Mouse (Mus musculus) regulatory T cell (primary cell): Measurements from ENCODE around the gene Ptprn.

ENCODE experiments used
- in situ Hi-C: fragments of 300-600 bp; cut with MboI, MseI; formaldehyde crosslinking; loops from one replicate; pipeline ENCODE4 v1.15.1; 2025; ENCODE audit warnings: high pct_unique_total_duplicates

The Ptprn gene

DNA sequence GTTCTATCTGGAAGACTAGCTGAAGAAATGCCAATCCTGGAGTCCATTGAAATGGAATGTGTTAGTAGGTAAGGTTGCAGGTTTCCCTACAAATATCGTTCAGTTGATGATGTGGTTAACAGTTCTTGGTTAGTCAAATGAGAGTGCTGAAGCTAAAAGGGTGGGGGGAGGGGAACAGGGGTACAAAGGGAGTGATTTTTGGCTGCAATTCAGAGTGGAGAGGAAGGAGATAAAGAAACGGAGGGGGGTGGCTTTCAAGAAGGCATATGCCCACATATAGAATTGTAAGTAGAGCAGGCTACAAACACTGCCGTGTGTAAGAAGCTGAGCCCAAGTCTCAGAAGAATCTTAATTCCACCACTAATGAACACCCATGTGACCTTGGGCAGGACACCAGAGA is 38.8 kb downstream of the Ptprn start:
- in situ Hi-C loops = no loop called here

DNA sequence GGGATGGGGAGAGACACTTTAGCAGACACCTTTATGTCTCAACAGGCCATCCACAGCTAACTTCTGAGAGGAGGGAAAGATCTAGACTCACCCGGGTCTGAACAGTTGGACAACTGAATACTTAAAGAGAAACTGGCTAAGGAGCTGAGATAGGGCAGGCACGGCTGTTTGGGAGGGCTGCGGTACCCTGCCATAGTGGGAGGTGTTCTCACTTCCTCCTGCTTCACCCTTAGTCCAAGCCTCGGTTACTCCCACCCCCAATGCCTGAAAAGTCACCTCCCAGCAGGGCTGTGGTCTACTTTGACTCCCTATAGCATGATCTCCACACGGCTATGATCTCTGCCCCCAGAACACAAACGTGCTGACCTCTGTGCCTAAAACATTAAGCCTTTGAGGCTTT is 40.8 kb downstream of the Ptprn start:
- in situ Hi-C loops = loop anchor here (25.0 kb wide), 1 partner anchor 936 kb away; the partner anchor contains the start of genes Aamp, Gpbar1 and Pnkd

DNA sequence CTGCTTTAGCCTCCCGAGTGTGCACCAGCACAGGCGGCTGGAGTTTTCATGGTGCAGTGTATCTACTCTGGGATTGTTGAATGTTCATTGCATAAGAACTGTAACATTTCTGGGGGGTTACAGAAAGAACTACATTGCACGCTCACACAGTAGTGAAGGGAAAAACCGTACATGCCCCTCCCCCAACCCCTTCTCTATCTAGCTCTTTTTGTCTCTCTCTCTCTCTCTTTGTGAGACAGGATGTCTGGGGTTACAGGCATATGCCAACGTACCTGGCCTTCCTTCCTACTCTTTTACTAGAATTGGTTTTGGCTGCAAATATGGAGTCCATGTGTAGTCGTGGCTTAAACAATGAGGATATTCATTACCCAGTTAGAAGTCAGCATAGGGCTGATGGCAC is 41.4 kb downstream of the Ptprn start:
- in situ Hi-C loops = loop anchor here (25.0 kb wide), 1 partner anchor 936 kb away; the partner anchor contains the start of genes Aamp, Gpbar1 and Pnkd

DNA sequence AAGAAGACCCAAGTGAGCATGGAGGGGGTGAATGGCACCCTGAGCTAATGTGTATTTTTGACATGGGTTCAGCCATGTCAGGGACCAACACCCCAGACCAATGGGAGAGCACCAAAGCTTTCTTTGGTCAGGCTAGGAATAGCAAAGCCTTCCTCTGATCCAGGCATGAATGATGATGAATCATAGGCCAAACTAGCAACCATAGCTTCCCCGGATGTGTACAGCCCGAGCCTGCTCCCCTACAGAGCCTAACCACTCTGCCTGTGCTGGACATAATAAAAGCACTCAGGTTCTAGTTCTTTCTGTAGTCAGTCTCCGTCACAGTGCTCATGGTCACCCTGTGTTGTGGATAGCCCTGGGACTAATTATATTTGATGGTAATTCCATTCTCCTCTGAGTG is 42.8 kb downstream of the Ptprn start:
- in situ Hi-C loops = loop anchor here (25.0 kb wide), 1 partner anchor 934 kb away; the partner anchor contains the start of genes Aamp, Gpbar1 and Pnkd

DNA sequence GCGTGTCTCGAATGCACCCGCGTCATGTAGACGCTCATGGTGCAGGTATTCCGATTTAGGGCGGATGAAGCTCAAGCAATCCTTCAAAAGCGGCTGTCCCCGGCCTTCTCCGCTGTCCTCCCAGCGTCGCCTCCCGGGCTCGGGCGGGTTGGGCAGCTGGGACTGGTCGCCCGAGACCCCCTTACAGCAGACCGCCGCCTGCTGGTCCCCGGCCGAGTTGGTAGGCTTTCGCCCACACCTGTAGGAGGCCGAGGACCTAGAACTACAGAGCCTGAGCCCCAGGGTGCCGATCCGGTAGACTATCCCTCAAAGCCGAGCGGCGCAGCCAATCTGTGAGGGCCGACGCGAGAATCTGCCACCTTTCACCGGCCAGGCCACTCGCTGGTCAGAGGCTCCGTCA is 44.8 kb downstream of the Ptprn start, which contains the start of gene Tuba4a:
Gene Tuba4a, minus strand, starts transcription at position 335 of the 400 bp plus-strand sequence.
- in situ Hi-C loops = loop anchor here (25.0 kb wide), 1 partner anchor 932 kb away; the partner anchor contains the start of genes Aamp, Gpbar1 and Pnkd

DNA sequence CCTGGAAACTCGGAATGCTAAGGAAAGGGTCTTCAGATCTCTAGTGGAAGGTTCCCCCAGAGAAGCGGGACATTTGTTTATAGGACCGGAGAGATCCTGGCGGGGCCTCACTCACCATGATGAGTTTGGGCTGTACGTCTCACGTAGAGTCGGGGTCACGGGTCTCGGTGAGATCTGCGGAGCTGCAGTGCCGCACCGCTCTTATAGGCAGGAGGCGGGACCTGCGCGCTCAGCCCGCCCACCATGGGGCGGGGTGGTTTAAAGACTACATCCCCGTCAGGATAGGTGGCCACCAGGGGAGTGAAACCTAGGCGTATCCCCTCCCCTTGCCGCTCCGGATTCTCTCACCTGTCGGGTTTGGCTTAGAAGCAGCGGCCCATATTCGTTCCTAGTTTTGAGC is 45.2 kb downstream of the Ptprn start:
- in situ Hi-C loops = loop anchor here (25.0 kb wide), 1 partner anchor 932 kb away; the partner anchor contains the start of genes Aamp, Gpbar1 and Pnkd

DNA sequence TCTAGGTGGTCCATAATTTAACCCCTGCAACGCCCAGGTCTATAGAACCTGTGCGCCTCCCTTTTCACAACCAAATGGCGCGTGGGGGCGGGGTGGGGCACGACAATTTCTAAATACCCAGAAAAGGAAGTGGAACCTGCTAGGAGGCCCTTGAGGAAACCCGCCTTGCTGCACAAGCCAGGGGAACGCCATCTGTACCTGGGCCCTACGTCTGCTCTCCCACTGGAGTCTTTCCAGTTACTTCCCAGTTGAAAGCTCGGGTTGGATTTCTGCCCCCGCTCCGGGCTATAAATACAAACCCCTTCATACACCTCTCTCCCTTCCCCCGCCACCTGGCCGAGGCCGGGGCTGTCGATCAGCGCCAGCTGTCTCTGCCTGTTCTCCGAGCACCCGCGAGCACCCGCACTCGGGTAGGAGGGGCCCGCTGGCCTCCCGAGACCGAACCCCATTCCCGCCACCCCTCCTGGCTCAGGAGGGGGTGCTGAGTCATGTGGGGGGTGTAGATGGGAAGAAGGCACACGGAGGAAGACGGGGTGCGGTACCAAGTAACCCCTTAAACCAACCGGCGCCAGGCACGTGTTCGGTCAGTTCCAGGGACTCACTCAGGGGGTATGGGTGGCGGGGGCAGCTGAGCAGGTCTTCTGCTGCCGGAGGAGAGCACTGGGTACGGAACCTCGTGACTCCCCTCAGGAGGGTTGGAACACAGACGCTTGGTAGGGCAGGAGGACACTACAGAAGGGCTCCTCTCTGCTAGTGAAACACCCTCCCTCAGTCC is 45.9 kb downstream of the Ptprn start:
- in situ Hi-C loops = loop anchor here (25.0 kb wide), 1 partner anchor 931 kb away; the partner anchor contains the start of genes Aamp, Gpbar1 and Pnkd

DNA sequence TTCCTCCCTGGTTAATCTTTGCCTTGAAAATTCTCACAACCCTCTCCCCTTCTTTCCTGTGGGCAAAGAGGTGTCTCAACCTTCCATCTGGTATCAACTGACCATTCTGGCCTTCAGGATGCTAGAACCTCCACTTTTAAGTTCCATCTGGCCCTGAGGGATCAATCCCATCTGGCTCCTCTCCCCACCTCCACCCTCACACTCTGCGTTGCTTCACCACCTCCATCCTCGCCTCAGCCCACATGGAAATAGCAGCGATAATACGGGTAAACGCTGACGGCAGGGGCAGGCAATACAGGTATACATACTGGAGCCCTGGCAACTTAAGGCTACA is 46.4 kb downstream of the Ptprn start:
- in situ Hi-C loops = loop anchor here (25.0 kb wide), 1 partner anchor 931 kb away; the partner anchor contains the start of genes Aamp, Gpbar1 and Pnkd

DNA sequence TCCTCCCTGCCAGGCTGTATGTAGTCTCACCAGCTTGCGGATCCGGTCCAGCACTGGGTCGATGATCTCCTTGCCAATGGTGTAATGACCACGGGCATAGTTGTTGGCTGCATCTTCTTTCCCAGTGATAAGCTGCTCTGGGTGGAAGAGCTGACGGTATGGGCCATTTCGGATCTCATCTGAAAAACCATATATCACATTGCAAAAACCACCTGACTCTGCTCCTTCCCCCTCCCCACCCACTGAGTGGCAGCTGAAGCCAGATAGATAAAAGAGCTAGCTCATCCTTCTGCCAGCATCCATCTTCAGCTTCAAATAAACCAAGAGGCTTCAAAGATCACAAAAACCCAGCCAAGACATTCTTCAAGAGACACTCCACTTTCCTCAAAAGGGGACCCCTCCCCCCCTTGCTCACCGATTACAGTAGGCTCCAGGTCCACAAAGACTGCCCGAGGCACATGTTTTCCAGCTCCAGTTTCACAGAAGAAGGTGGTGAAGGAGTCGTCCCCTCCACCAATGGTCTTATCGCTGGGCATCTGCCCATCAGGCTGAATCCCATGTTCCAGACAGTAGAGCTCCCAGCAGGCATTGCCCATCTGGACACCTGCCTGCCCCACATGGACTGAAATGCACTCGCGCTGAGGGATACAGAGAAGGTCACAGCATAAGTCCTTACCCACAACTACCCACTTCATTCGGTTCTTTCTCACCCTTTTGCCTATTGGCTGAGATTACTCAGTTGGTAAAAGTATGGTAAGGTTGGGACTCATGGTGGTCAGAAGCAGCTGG is 47.3 kb downstream of the Ptprn start:
- in situ Hi-C loops = loop anchor here (25.0 kb wide), 1 partner anchor 930 kb away; the partner anchor contains the start of genes Aamp, Gpbar1 and Pnkd

DNA sequence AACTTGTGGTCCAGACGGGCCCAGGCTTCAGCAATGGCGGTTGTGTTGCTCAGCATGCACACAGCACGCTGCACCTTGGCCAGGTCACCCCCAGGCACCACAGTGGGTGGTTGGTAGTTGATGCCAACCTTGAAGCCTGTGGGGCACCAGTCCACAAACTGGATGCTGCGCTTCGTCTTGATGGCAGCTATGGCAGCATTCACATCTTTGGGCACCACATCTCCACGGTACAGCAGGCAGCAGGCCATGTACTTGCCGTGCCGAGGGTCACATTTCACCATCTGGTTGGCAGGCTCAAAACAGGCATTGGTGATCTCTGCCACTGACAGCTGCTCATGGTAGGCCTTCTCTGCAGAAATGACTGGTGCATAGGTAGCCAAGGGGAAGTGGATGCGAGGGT is 48.5 kb downstream of the Ptprn start:
- in situ Hi-C loops = loop anchor here (25.0 kb wide), 1 partner anchor 928 kb away; the partner anchor contains the start of genes Aamp, Gpbar1 and Pnkd

DNA sequence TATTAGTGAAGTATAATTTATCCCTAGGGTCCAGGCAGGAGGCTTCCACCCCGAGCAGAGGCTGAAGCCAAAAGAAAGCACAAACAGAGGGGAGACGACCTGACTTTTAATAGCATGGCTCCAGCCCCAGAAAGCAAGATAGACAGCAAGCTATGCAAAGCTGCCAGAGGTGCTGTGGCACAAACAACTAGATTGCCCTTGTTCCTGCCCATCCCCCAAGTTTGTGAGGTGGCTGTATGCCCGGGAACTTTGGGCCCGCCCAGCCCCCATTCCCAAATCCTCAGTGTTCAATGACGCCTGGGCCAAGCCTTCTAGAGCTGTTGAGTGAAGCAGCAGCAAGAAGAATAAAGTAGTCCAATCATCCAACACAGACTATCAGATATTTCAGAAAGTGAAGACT is 49.4 kb downstream of the Ptprn start:
- in situ Hi-C loops = loop anchor here (5.0 to 25.0 kb wide), 2 partner anchors 78 to 928 kb away; partner anchors contain the start of genes Aamp, Gpbar1 and Pnkd

DNA sequence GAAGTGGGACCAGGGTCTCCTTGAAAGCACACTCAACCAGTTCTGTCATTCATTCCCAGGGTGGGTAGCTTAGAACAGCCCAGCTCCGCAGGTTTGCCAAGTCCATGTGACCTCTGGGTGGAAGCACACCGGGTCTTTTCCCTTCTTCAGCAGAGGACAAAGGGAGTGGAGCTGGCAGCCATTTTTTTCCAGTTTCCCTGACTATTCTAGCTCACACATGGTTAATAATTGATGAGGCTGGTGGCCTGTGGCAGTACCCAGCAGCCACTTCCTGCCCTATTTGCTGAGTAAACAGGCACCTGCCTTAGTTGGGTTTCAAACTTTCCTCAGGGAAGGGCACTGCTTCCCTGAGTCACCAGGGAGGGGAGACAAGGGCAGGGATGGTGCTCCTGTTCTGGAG is 49.9 kb downstream of the Ptprn start:
- in situ Hi-C loops = loop anchor here (5.0 to 25.0 kb wide), 2 partner anchors 77 to 927 kb away; partner anchors contain the start of genes Aamp, Gpbar1 and Pnkd

DNA sequence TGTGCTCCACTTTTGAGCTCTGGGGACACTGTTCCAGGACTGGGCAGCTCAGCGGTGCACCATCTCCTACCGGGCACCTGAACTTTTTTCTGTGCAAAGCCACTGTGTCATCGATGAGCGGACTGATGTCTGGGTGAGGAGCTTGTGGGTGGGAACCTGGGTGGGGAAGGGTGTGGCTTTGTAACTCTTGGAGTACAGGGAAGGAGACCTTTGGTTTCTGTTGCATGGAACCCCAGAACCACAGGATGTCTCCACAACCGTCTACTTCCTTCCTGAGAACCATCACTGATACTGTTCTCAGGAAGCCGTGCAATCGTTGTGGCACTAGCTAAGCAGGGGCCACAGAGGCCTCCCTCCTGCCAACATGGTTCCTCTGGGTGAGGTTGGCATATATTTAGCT is 51.2 kb downstream of the Ptprn start:
- in situ Hi-C loops = loop anchor here (5.0 to 25.0 kb wide), 2 partner anchors 76 to 926 kb away; partner anchors contain the start of genes Aamp, Gpbar1 and Pnkd

DNA sequence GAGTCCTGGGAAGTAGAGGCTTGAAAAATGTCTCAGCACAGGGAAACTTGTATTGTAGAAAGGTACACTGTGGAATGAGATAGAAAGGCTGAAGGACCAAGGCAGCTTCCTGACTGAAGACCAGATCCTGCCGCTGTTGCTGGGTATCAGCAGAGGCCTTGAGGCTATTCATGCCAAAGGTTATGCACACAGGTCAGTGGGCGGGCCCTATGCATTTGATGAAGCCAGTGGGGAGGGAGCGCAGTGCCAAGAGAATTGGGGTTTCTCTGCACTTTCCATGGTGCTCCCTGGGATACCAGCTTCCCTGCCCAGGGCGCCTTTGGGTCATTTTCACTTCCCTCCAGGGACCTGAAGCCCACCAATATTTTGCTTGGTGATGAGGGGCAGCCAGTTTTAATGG is 51.8 kb downstream of the Ptprn start:
- in situ Hi-C loops = loop anchor here (5.0 to 25.0 kb wide), 2 partner anchors 75 to 925 kb away; partner anchors contain the start of genes Aamp, Gpbar1 and Pnkd

DNA sequence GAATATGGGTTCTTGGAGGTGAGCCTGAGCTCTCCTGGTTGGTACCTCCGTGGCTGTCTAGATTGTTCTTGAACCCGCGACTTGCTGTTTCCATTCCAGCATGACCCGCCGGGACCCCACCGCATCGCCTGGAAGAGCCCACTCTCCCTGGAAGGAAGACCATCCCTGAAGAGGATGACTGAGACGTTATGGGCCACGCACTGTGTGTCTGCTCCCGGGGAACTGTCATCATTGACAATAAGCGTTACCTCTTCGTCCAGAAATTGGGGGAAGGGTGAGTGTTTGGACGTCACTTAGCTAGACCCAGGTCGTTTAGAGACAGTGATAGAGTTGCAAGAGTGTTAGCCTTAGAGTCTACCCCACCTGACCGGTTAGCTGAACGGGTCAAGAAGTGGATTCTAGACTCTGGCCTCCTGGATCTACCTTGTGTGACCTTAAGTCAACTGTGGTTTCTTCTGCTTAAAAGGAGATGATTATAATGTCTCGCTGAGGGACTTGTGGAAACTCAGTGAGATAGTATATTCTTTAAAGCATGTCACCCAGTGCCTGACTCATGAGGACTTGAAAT is 53.1 kb downstream of the Ptprn start:
- in situ Hi-C loops = loop anchor here (5.0 to 25.0 kb wide), 2 partner anchors 74 to 924 kb away; partner anchors contain the start of genes Aamp, Gpbar1 and Pnkd

DNA sequence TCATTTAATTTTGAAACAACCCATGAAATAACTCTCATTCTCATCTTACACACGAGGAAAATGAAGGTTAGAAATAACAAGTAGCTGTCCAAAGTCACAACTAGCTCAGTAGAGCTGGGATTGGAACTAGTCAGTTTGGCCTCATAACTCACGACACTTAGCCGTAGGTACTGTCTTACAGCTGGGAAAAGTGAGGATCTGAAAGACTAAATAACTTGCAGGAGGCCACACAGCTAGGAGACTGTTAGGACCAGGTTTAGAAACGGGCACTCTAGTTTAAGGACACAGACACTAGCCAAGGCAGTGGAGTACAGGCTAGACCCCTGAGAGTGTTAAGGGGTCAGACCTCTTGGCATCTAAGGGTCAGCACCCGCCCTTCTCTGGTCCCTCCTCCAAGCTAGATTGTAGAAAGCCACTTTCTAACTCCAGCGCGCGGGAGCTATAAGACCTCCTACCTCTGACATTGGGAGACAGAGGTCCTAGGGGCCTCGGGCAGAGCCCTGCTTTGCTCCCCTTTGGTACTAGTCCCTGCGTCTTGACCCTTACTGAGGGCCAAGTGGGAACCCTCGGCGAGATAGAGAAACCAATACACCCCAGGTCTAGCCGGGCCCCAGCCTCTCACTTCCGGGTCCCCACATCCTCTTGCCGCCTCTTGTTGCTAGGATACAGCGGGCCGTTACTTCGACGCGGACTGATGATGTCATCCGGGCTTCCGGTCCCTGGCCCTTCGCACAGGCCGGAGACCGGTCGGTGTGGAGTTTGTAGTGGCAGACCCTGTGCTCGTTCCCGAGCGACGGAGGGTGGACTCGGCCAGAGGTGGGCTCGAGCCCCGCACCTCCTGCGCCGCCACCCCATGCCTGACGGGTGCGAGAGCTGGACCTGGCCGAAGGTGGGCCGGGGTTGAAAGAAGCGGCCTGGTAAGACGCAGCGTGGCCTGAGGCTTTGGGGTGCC is 53.9 kb downstream of the Ptprn start, which contains the start of the genes Glb1l and Stk16:
Gene Glb1l, minus strand, starts transcription at position 678 of the 952 bp plus-strand sequence.
Gene Stk16, plus strand, starts transcription at position 703 of the 952 bp plus-strand sequence.
- in situ Hi-C loops = loop anchor here (5.0 to 25.0 kb wide), 2 partner anchors 73 to 923 kb away; partner anchors contain the start of genes Aamp, Gpbar1 and Pnkd

DNA sequence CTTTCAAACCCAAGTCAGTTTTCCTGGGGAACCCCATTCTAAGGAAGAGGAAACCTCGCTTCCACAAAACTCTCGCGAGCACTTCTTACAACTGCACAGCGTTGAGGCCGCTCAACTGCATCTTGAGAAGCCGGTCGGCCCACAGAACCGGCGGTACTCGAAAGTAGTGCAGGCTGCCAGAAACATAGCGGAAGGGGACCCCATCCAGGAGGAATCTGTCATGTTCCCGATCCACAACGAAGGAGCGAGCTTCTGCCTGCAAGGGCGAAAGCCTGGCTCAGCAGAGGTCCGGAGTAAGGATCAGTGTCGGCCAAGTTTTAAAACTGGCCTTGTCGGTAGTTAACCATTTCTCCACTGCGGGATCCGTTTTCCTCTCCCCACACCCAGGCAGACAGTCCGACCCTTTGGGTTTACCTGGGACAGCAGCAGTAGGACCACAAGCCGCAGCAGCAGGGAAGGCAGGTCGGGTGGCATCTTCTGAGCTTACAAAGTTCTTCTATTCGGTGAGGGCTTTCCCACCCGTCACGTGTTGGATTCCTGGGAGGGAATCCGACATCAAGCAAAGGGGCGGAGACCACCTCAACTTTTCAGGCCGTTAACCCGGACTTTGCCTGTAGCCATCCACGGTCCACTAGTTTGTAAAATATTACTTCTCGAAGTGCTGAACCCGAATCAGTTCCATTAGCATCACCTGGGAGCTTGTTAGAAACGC is 55.2 kb downstream of the Ptprn start:
- in situ Hi-C loops = loop anchor here (25.0 kb wide), 1 partner anchor 922 kb away; the partner anchor contains the start of genes Aamp, Gpbar1 and Pnkd

DNA sequence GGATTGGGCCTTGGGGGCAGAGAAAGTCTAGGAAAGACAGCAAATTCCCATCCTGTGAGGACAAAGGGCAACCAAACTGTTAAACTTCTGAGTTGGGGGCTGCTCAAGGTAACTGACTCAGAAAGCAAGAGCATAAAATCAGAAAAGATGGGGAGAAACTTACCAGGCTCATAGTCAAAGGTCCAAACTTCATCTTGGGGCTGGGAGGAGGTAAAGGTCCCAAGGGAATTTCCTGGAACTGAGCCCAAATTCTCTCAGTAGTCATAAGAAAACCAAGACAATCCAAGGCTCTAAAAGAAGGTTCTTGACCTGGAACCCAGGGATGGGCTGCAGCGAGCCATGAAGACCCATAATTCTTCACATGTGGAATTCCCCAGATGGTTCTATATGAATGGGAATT is 63.1 kb downstream of the Ptprn start:
- in situ Hi-C loops = loop anchor here (25.0 kb wide), 1 partner anchor 914 kb away; the partner anchor contains the start of genes Aamp, Gpbar1 and Pnkd
